Mouse (Mus musculus): ENCODE data around the gene Gm9970. TPM values are rescaled to one million over a fixed set of nuclear protein-coding genes. Genes with fewer than 3 reads are reported as not detected.

Gm9970 gene
- polyA plus RNA-seq, 1 experiment from 2014 or later: 0.48 TPM

DNA sequence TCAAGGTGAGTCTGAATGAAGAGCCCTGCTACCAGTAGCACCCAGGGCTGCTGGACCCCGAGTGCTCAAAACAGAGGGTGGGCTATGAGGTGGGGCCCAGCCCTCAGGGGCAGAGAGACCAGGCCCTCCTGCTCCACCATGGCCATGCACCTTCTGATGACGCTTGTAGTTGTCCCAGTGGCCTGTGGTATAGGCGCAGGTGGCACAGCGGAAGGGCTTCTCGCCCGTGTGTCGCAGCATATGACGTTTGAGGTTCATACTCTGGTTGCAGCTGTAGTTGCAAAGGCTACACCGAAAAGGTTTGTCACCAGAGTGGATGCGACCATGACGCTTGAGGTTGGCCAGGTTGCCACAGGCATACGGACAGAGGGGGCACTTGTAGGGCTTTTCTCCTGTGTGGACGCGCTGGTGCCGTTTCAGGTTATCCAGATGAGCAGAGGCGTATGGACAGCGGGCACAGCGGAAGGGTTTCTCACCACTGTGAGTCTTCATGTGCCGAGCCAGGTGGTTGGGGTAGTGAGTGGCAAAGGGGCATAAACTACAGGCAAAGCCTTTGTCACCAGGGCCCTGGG is 41.6 kb downstream of the Gm9970 start:
- no peak for DNase-seq (ENCODE audit: low spot score)
- Histone ChIP-seq H3K4me3 (no peak overlapping the region), H3K9me3 (replicated peaks) (peaks cover 4% of the 10 kb centered on the region; the same call in 1 of the 2 replicates), H3K4me1 (peaks cover 21% of the 10 kb centered on the region), H3K27me3 (ENCODE audit: low read depth, poor library complexity, severe bottlenecking) (no peaks in the 10 kb centered on the region), H3K36me3 (peaks cover 87% of the 10 kb centered on the region), H3K27ac (no peak overlapping the region)
- 94% methylated on average over 19 of the region's 19 CpGs for WGBS

DNA sequence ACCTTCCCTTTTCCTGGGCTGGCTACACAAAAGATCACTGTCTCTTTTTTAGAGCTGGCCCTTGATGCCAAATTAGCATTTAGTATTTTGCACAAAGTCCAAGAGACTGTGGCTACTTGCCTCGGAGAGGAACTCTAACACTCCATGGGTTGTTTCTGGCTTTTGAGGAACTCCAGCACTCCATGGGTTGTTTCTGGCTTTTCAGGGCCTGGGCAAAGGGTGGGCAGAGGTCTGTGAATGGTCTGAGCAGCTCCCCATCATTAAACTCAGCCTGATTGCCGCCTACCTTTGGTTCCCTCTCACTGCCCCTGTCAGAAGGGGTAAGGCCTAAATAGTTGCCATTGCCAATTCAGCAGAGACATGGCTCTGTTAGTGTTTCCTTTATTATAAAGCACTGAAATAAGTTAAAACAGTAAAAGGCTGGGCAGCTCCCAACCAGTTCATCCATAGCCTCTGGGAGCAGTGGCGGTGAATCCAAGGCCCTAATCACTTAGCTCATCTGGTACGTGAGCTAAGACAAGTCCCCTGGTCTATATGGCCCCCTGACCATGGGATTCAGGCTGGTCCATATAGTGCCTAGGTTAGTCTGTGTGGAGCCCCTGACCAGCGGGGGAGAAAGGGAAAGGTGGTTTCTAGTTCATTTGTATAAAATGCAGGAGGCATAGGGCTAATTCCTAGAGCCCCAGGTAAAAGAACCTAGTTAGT is 42.3 kb downstream of the Gm9970 start:
- peaks cover 85% of the 10 kb centered on the region for H3K36me3 ChIP-seq
- no peaks in the 10 kb centered on the region for H3K27me3 ChIP-seq (ENCODE audit: low read depth, poor library complexity, severe bottlenecking)
- peaks cover 4% of the 10 kb centered on the region; the same call in 1 of the 2 replicates for H3K9me3 ChIP-seq (replicated peaks)
- H3K27ac ChIP-seq: no peak overlapping the region
- 84% methylated on average over 5 of the region's 5 CpGs for WGBS
- DNase-seq (ENCODE audit: low spot score): no peak
- H3K4me1 ChIP-seq: peaks cover 27% of the 10 kb centered on the region
- H3K4me3 ChIP-seq: no peak overlapping the region

- 91% methylated on average over 9 of the region's 9 CpGs for WGBS
- peaks cover 79% of the 10 kb centered on the region for H3K36me3 ChIP-seq
- H3K27ac ChIP-seq: no peak overlapping the region
- H3K27me3 ChIP-seq (ENCODE audit: low read depth, poor library complexity, severe bottlenecking): no peaks in the 10 kb centered on the region
- no peak for DNase-seq (ENCODE audit: low spot score)
- peaks cover 29% of the 10 kb centered on the region for H3K4me1 ChIP-seq
- no peak overlapping the region for H3K4me3 ChIP-seq
- peaks cover 4% of the 10 kb centered on the region; the same call in 1 of the 2 replicates for H3K9me3 ChIP-seq (replicated peaks)
Observed at GRCm38 (mm10) chr5:31198170-31198569, 42.9 kb downstream of the Gm9970 start.

- Histone ChIP-seq H3K27me3 (ENCODE audit: low read depth, poor library complexity, severe bottlenecking) (no peaks in the 10 kb centered on the region), H3K27ac (no peak overlapping the region), H3K4me3 (no peak overlapping the region), H3K9me3 (replicated peaks) (peaks cover 4% of the 10 kb centered on the region; the same call in 1 of the 2 replicates), H3K4me1 (peaks cover 21% of the 10 kb centered on the region), H3K36me3 (peaks cover 69% of the 10 kb centered on the region)
- WGBS: 94% methylated on average over 12 of the region's 12 CpGs
- DNase-seq (ENCODE audit: low spot score): no peak
Observed at GRCm38 (mm10) chr5:31197072-31197471, 44.0 kb downstream of the Gm9970 start.

- Histone ChIP-seq H3K4me3 (no peak overlapping the region), H3K4me1 (peaks cover 29% of the 10 kb centered on the region), H3K27me3 (ENCODE audit: low read depth, poor library complexity, severe bottlenecking) (no peaks in the 10 kb centered on the region), H3K27ac (no peak overlapping the region), H3K9me3 (replicated peaks) (peaks cover 4% of the 10 kb centered on the region; the same call in 1 of the 2 replicates), H3K36me3 (peaks cover 72% of the 10 kb centered on the region)
- 93% methylated on average over 10 of the region's 10 CpGs for WGBS
- DNase-seq (ENCODE audit: low spot score): no peak
Observed at GRCm38 (mm10) chr5:31196207-31196606, 44.8 kb downstream of the Gm9970 start.

GRCm38 (mm10) chr5:31195671-31196070 is 45.4 kb downstream of the Gm9970 start:
- DNase-seq (ENCODE audit: low spot score): no peak
- Histone ChIP-seq H3K4me1 (peaks cover 27% of the 10 kb centered on the region), H3K4me3 (0 out of 2 replicates have a peak overlapping the region, but pooled peaks have one; percentile 13), H3K27ac (no peak overlapping the region), H3K36me3 (peaks cover 76% of the 10 kb centered on the region), H3K9me3 (replicated peaks) (peaks cover 4% of the 10 kb centered on the region; the same call in 1 of the 2 replicates), H3K27me3 (ENCODE audit: low read depth, poor library complexity, severe bottlenecking) (no peaks in the 10 kb centered on the region)
- 96% methylated on average over 4 of the region's 4 CpGs for WGBS

GRCm38 (mm10) chr5:31194486-31195485 is 46.2 kb downstream of the Gm9970 start:
- no peak overlapping the region for H3K27ac ChIP-seq
- no peaks in the 10 kb centered on the region for H3K9me3 ChIP-seq (replicated peaks)
- WGBS: 93% methylated on average over 16 of the region's 16 CpGs
- H3K36me3 ChIP-seq: peaks cover 76% of the 10 kb centered on the region
- peak overlapping the region; percentile 89 for H3K4me3 ChIP-seq
- DNase-seq (ENCODE audit: low spot score): no peak
- H3K27me3 ChIP-seq (ENCODE audit: low read depth, poor library complexity, severe bottlenecking): no peaks in the 10 kb centered on the region
- H3K4me1 ChIP-seq: peaks cover 22% of the 10 kb centered on the region

DNA sequence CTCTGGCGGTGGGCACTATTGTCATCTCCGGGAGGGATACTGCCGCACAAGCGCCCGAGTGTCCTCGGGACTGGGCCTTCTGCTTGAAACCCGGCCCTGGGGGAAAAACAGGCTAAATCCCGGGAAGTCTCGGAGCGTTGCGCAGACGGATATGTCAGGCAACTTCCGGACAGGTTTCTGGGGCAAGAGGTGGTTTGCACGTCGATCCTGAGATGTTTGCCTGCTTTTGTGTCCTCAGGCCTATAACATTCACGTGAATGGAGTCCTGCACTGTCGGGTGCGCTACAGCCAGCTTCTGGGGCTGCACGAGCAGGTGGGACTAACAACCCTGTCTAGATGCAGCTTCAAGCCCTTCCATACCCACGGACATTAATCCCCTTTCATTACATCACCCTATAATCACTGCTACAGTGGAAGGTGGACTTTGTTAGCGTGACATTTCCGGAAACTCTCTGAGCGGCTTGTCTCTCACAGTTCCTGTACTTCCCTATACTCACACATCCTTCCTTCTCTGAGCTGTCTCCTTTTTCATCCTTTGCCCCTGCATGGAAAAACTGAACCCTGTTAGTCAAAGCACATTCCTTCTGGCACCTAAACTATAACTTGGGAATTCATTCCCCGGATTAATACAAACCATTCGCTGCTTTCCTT is 47.3 kb downstream of the Gm9970 start:
- H3K36me3 ChIP-seq: peaks cover 74% of the 10 kb centered on the region
- H3K27ac ChIP-seq: peak overlapping the region; percentile 91
- H3K9me3 ChIP-seq (replicated peaks): no peaks in the 10 kb centered on the region
- peak overlapping the region; percentile 89 for H3K4me3 ChIP-seq
- H3K4me1 ChIP-seq: peaks cover 20% of the 10 kb centered on the region
- DNase-seq (ENCODE audit: low spot score): no peak
- WGBS: 15% methylated on average over 25 of the region's 25 CpGs
- no peaks in the 10 kb centered on the region for H3K27me3 ChIP-seq (ENCODE audit: low read depth, poor library complexity, severe bottlenecking)

- under 1% methylated on average over 48 of the region's 48 CpGs for WGBS
- peaks cover 20% of the 10 kb centered on the region for H3K4me1 ChIP-seq
- no peaks in the 10 kb centered on the region for H3K9me3 ChIP-seq (replicated peaks)
- peak within 1 kb of the TSS; percentile 91 for H3K27ac ChIP-seq
- peak; percentile 100 for DNase-seq (ENCODE audit: low spot score)
- peaks cover 74% of the 10 kb centered on the region for H3K36me3 ChIP-seq
- peak within 1 kb of the TSS; percentile 89 for H3K4me3 ChIP-seq
- no peaks in the 10 kb centered on the region for H3K27me3 ChIP-seq (ENCODE audit: low read depth, poor library complexity, severe bottlenecking)
Observed at GRCm38 (mm10) chr5:31192939-31193630, 47.9 kb downstream of the Gm9970 start, which contains the start of the genes Snx17 and Eif2b4. Gene Snx17 (plus strand): TSS chr5:31193227. Gene Eif2b4 (minus strand): TSS chr5:31193430.

DNA sequence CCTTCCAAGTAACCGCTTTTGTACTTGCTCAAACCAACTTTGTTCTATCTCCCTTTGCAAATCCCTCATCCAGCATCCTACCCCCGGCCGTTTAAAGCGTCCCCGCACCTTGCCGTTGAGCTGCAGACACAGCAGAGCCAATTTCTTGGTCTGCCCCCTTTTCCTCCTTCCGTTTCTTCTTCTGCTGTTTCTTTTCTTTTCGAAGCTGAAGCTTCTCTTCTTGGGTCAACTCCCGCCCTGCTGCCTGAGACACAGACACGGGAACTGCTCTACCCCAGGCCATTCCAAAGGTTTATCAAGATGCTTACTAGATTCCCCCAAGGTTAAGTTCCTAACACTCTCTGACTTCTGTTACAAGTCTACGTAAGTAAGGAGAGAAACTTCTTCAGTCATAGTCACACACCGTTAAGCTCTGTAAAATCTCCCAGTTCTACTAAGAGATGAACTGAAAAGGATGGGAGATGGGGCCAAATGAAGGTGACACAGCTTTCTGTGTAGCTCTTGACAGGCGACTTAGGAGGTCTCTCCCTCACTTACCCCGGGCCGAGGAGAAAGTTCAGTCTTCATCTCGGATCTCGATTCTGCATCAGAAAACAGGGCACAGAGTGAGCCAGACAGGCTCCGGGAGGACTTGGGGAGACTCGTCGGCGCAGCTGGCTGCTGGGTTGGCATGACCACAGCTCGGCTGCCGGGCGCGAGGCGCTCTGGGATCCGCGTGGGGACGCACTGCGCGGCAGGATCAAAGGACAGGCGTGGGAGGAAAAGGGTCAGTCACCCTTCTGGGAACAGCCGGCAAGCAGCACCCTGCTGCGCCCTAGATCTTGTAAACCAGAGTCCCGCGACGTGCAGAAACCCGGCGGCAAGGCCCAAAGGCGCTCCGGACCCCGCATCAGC is 48.7 kb downstream of the Gm9970 start:
- Histone ChIP-seq H3K9me3 (replicated peaks) (no peaks in the 10 kb centered on the region), H3K27ac (peak overlapping the region; percentile 91), H3K36me3 (peaks cover 74% of the 10 kb centered on the region), H3K27me3 (ENCODE audit: low read depth, poor library complexity, severe bottlenecking) (no peaks in the 10 kb centered on the region), H3K4me3 (peak overlapping the region; percentile 89), H3K4me1 (peaks cover 20% of the 10 kb centered on the region)
- DNase-seq (ENCODE audit: low spot score): no peak
- WGBS: 17% methylated on average over 42 of the region's 42 CpGs
